ENCODE assay signal across 10 mouse cellular contexts in the genomic region with DNA sequence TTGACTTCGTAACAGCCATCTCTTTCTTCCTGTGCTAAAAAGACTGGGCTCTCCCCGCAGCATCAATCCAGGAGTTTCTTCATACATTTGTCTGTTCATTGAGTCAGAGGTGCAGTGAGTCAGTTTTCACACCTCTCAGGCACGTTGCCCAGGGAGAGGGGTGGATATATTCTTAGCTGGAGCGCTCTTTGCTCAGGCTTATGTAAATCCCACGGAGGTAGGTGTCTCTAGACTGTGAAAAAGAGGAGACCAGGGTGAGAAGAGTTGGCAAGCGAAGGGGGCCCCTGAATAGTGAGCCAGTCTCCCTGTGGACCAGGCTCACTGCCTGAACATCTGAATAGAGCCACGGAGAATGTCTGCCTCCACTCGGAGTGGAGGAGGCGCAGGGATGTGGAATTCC.
A peak's percentile ranks its signal among the peaks of the same experiment; 100 is the strongest.
DNase-seq lines count a peak whose midpoint lies in the region; ATAC-seq and TF ChIP-seq lines count a peak whose summit lies in the region.
"Had no signal": no experiment of that assay in that cellular context is flagged by ENCODE, and none has a peak within 500 bp of the region (broad histone marks: within the 10 kb centered on the region; RNA-seq: fewer than 3 reads in every experiment).

No protein-coding gene starts in this region.

- no peaks in the 10 kb centered on the region for H3K27me3 ChIP-seq in heart, embryonic 12.5 days (replicated peaks)
- peaks cover 23% of the 10 kb centered on the region for H3K27me3 ChIP-seq in liver, embryonic 12.5 days (replicated peaks)
- H3K27me3 ChIP-seq in liver, postnatal 0 days (ENCODE audit: insufficient read depth, low read length), result no peaks in the 10 kb centered on the region
- H3K27me3 ChIP-seq: midbrain, embryonic 12.5 days had no signal

- H3K4me3 ChIP-seq in heart, embryonic 12.5 days, result no peak overlapping the region
- H3K4me3 ChIP-seq in liver, embryonic 12.5 days, result no peak overlapping the region
- no peak overlapping the region for H3K4me3 ChIP-seq in liver, postnatal 0 days (ENCODE audit: low read depth, low read length)
- H3K4me3 ChIP-seq: midbrain, embryonic 12.5 days had no signal

- no peak for DNase-seq in heart, postnatal 25 days (ENCODE audit: low spot score)
- no peak for DNase-seq in liver, postnatal 0 days
- peak; percentile 83 to 92 for DNase-seq in frontal cortex, postnatal 36 days (ENCODE audit: low spot score in 2 of 2)
- peak; percentile 67 for DNase-seq in right cerebral cortex, postnatal 14 days
- DNase-seq in cerebellum, adult 8-10 months, result no peak
- DNase-seq: lung, adult 18-20 months had no signal

- intact Hi-C loops in heart, postnatal 25 days (cut with DNase I), result no loop called here

- 0 out of 2 replicates have a peak, but pooled peaks have one; percentile 53 for ATAC-seq in heart, embryonic 12.5 days (ENCODE audit: insufficient number of reproducible peaks, low FRiP score)
- ATAC-seq in liver, embryonic 12.5 days, result 0 out of 2 replicates have a peak, but pooled peaks have one; percentile 24
- ATAC-seq in liver, postnatal 0 days, result no peak
- ATAC-seq in erythroid progenitor cell, adult 5-6 weeks (replicated peaks; ENCODE audit: low FRiP score, poor library complexity, severe bottlenecking), result no peak

- no peak for TF ChIP-seq EP300 in liver, postnatal 0 days (IDR thresholded peaks at IDR 0.05; ENCODE audit: low read depth)

- TF ChIP-seq CTCF in liver, postnatal 0 days (IDR thresholded peaks at IDR 0.05; ENCODE audit: low read depth), result no peak

- no peak overlapping the region for H3K27ac ChIP-seq in heart, embryonic 12.5 days (ENCODE audit: poor library complexity, severe bottlenecking)
- no peak overlapping the region for H3K27ac ChIP-seq in liver, embryonic 12.5 days
- no peak overlapping the region for H3K27ac ChIP-seq in liver, postnatal 0 days (ENCODE audit: low read depth)
- H3K27ac ChIP-seq: midbrain, embryonic 12.5 days had no signal

- no peak overlapping the region for H3K9ac ChIP-seq in heart, embryonic 12.5 days
- H3K9ac ChIP-seq in liver, embryonic 12.5 days, result no peak overlapping the region
- no peak overlapping the region for H3K9ac ChIP-seq in liver, postnatal 0 days (replicated peaks)
- H3K9ac ChIP-seq: midbrain, embryonic 12.5 days had no signal

- WGBS in heart, embryonic 12.5 days, result 34% methylated on average over 9 of the region's 9 CpGs
- WGBS in liver, embryonic 12.5 days (ENCODE audit: insufficient replicate concordance), result 62% methylated on average over 9 of the region's 9 CpGs
- WGBS in liver, postnatal 0 days (ENCODE audit: insufficient replicate concordance), result 61% methylated on average over 9 of the region's 9 CpGs

- H3K4me1 ChIP-seq in heart, embryonic 12.5 days (replicated peaks), result peaks cover 35% of the 10 kb centered on the region
- H3K4me1 ChIP-seq in liver, embryonic 12.5 days, result peaks cover 16% of the 10 kb centered on the region
- peaks cover 12% of the 10 kb centered on the region for H3K4me1 ChIP-seq in liver, postnatal 0 days (ENCODE audit: insufficient read depth)

- no peaks in the 10 kb centered on the region for H3K36me3 ChIP-seq in heart, embryonic 12.5 days
- H3K36me3 ChIP-seq in liver, embryonic 12.5 days, result no peaks in the 10 kb centered on the region
- H3K36me3 ChIP-seq in liver, postnatal 0 days (replicated peaks; ENCODE audit: insufficient read depth, low read length), result no peaks in the 10 kb centered on the region
- H3K36me3 ChIP-seq: midbrain, embryonic 12.5 days had no signal

- H3K4me2 ChIP-seq in heart, embryonic 12.5 days, result peak overlapping the region; percentile 29; the same call in 1 of the 2 replicates
- peak overlapping the region; percentile 29; the same call in 1 of the 2 replicates for H3K4me2 ChIP-seq in liver, embryonic 12.5 days
- no peak overlapping the region for H3K4me2 ChIP-seq in liver, postnatal 0 days (ENCODE audit: low read depth, low read length)
- H3K4me2 ChIP-seq: midbrain, embryonic 12.5 days had no signal

- H3K9me3 ChIP-seq in heart, embryonic 12.5 days (replicated peaks), result no peaks in the 10 kb centered on the region
- H3K9me3 ChIP-seq in liver, embryonic 12.5 days (replicated peaks), result no peaks in the 10 kb centered on the region
- no peaks in the 10 kb centered on the region for H3K9me3 ChIP-seq in liver, postnatal 0 days (ENCODE audit: low read length)
- H3K9me3 ChIP-seq: midbrain, embryonic 12.5 days had no signal

Comparison
In these comparisons a context has a peak if more than half of its experiments do, and no peak if none do; other contexts are left out.
1. ATAC-seq: peak in heart, embryonic 12.5 days (single experiment) and liver, embryonic 12.5 days (single experiment); none in liver, postnatal 0 days (single experiment) and erythroid progenitor cell, adult 5-6 weeks (single experiment).
2. DNase-seq: peak in frontal cortex, postnatal 36 days (2 of 2) and right cerebral cortex, postnatal 14 days (single experiment); none in heart, postnatal 25 days (single experiment), liver, postnatal 0 days (single experiment) and cerebellum, adult 8-10 months (single experiment).